Mouse (Mus musculus): ENCODE data around the gene Tcte2. TPM values are rescaled to one million over a fixed set of nuclear protein-coding genes. Genes with fewer than 3 reads are reported as not detected.
A peak's percentile ranks its signal among the peaks of the same experiment; 100 is the strongest.
"Not testable (repeated sequence)": the region's sequence is repeated elsewhere in the genome, so short reads cannot be mapped to it uniquely, and the experiment has no call there.

The Tcte2 gene
- polyA plus RNA-seq, 1 experiment from 2014 or later = 6.8 TPM

- DNase-seq (ENCODE audit: low spot score) (no peak), ATAC-seq (ENCODE audit: insufficient read depth, low FRiP score, low TSS enrichment) (no peak)
- Histone ChIP-seq H3K4me3 (ENCODE audit: low read depth, low read length) (no peak overlapping the region), H3K9ac (ENCODE audit: low read length) (no peak overlapping the region), H3K27ac (ENCODE audit: low read depth, low read length) (no peak overlapping the region), H3K9me3 (ENCODE audit: control insufficient read depth, low read length) (no peaks in the 10 kb centered on the region), H3K4me1 (ENCODE audit: control insufficient read depth, insufficient read depth, low read length) (no peaks in the 10 kb centered on the region), H3K36me3 (ENCODE audit: control insufficient read depth, insufficient read depth, low read length) (no peaks in the 10 kb centered on the region), H3K4me2 (ENCODE audit: low read depth) (no peak overlapping the region), H3K27me3 (ENCODE audit: control insufficient read depth, insufficient read depth, low read length) (no peaks in the 10 kb centered on the region)
- WGBS = 89% methylated on average over 3 of the region's 3 CpGs
Observed at GRCm38 (mm10) chr17:13769256-13769655, 7.6 kb upstream of the Tcte2 start.

GRCm38 (mm10) chr17:13768531-13768930, 6.9 kb upstream of the Tcte2 start:
- ATAC-seq (ENCODE audit: insufficient read depth, low FRiP score, low TSS enrichment) (no peak), DNase-seq (ENCODE audit: low spot score) (no peak)
- no peaks in the 10 kb centered on the region for H3K36me3 ChIP-seq (ENCODE audit: control insufficient read depth, insufficient read depth, low read length)
- H3K9ac ChIP-seq (ENCODE audit: low read length) = no peak overlapping the region
- H3K4me3 ChIP-seq (ENCODE audit: low read depth, low read length) = no peak overlapping the region
- H3K4me1 ChIP-seq (ENCODE audit: control insufficient read depth, insufficient read depth, low read length) = no peaks in the 10 kb centered on the region
- 98% methylated on average over 1 of the region's 1 CpGs for WGBS
- no peaks in the 10 kb centered on the region for H3K27me3 ChIP-seq (ENCODE audit: control insufficient read depth, insufficient read depth, low read length)
- no peak overlapping the region for H3K27ac ChIP-seq (ENCODE audit: low read depth, low read length)
- no peaks in the 10 kb centered on the region for H3K9me3 ChIP-seq (ENCODE audit: control insufficient read depth, low read length)
- no peak overlapping the region for H3K4me2 ChIP-seq (ENCODE audit: low read depth)

GRCm38 (mm10) chr17:13764911-13765310, 3.3 kb upstream of the Tcte2 start:
- not testable (repeated sequence) for H3K4me2 ChIP-seq (ENCODE audit: low read depth); DNase-seq (ENCODE audit: low spot score); H3K4me1 ChIP-seq (ENCODE audit: control insufficient read depth, insufficient read depth, low read length); H3K36me3 ChIP-seq (ENCODE audit: control insufficient read depth, insufficient read depth, low read length); ATAC-seq (ENCODE audit: insufficient read depth, low FRiP score, low TSS enrichment); H3K4me3 ChIP-seq (ENCODE audit: low read depth, low read length); H3K9ac ChIP-seq (ENCODE audit: low read length); H3K9me3 ChIP-seq (ENCODE audit: control insufficient read depth, low read length); H3K27ac ChIP-seq (ENCODE audit: low read depth, low read length); H3K27me3 ChIP-seq (ENCODE audit: control insufficient read depth, insufficient read depth, low read length)
- WGBS = 95% methylated on average over 2 of the region's 2 CpGs

GRCm38 (mm10) chr17:13763819-13764218, 2.2 kb upstream of the Tcte2 start:
- H3K4me2 ChIP-seq (ENCODE audit: low read depth) = no peak overlapping the region
- ATAC-seq (ENCODE audit: insufficient read depth, low FRiP score, low TSS enrichment) = no peak
- H3K9me3 ChIP-seq (ENCODE audit: control insufficient read depth, low read length) = no peaks in the 10 kb centered on the region
- 86% methylated on average over 1 of the region's 1 CpGs for WGBS
- H3K9ac ChIP-seq (ENCODE audit: low read length) = no peak overlapping the region
- H3K27me3 ChIP-seq (ENCODE audit: control insufficient read depth, insufficient read depth, low read length) = no peaks in the 10 kb centered on the region
- no peak overlapping the region for H3K4me3 ChIP-seq (ENCODE audit: low read depth, low read length)
- no peak overlapping the region for H3K27ac ChIP-seq (ENCODE audit: low read depth, low read length)
- H3K4me1 ChIP-seq (ENCODE audit: control insufficient read depth, insufficient read depth, low read length) = peaks cover 4% of the 10 kb centered on the region; the same call in 1 of the 2 replicates
- no peak for DNase-seq (ENCODE audit: low spot score)
- H3K36me3 ChIP-seq (ENCODE audit: control insufficient read depth, insufficient read depth, low read length) = no peaks in the 10 kb centered on the region; the same call in 1 of the 2 replicates

- Histone ChIP-seq H3K4me1 (ENCODE audit: control insufficient read depth, insufficient read depth, low read length) (peaks cover 4% of the 10 kb centered on the region; the same call in 1 of the 2 replicates), H3K9me3 (ENCODE audit: control insufficient read depth, low read length) (no peaks in the 10 kb centered on the region), H3K4me2 (ENCODE audit: low read depth) (peak overlapping the region; percentile 100), H3K36me3 (ENCODE audit: control insufficient read depth, insufficient read depth, low read length) (no peaks in the 10 kb centered on the region; the same call in 1 of the 2 replicates), H3K4me3 (ENCODE audit: low read depth, low read length) (peak overlapping the region; percentile 99), H3K9ac (ENCODE audit: low read length) (peak overlapping the region; percentile 89), H3K27ac (ENCODE audit: low read depth, low read length) (peak overlapping the region; percentile 92), H3K27me3 (ENCODE audit: control insufficient read depth, insufficient read depth, low read length) (no peaks in the 10 kb centered on the region)
- ATAC-seq (ENCODE audit: insufficient read depth, low FRiP score, low TSS enrichment) = peak; percentile 48
- peak; percentile 38 for DNase-seq (ENCODE audit: low spot score)
- WGBS = under 1% methylated on average over 38 of the region's 72 CpGs
Observed at GRCm38 (mm10) chr17:13760675-13761178, 898 bp downstream of the Tcte2 start.

GRCm38 (mm10) chr17:13759853-13760627, 1.6 kb downstream of the Tcte2 start, which contains the start of gene Afdn:
Afdn (plus strand) TSS chr17:13760539.
- peak; percentile 89 for ATAC-seq (ENCODE audit: insufficient read depth, low FRiP score, low TSS enrichment)
- peak within 1 kb of the TSS; percentile 100 for H3K4me2 ChIP-seq (ENCODE audit: low read depth)
- H3K27ac ChIP-seq (ENCODE audit: low read depth, low read length) = peak within 1 kb of the TSS; percentile 92
- H3K9me3 ChIP-seq (ENCODE audit: control insufficient read depth, low read length) = no peaks in the 10 kb centered on the region
- no peaks in the 10 kb centered on the region for H3K27me3 ChIP-seq (ENCODE audit: control insufficient read depth, insufficient read depth, low read length)
- no peaks in the 10 kb centered on the region; the same call in 1 of the 2 replicates for H3K36me3 ChIP-seq (ENCODE audit: control insufficient read depth, insufficient read depth, low read length)
- peak within 1 kb of the TSS; percentile 99 for H3K4me3 ChIP-seq (ENCODE audit: low read depth, low read length)
- H3K9ac ChIP-seq (ENCODE audit: low read length) = peak within 1 kb of the TSS; percentile 89
- peaks cover 4% of the 10 kb centered on the region; the same call in 1 of the 2 replicates for H3K4me1 ChIP-seq (ENCODE audit: control insufficient read depth, insufficient read depth, low read length)
- peak; percentile 91 for DNase-seq (ENCODE audit: low spot score)
- under 1% methylated on average over 62 of the region's 108 CpGs for whole genome bisulfite sequencing

- Histone ChIP-seq H3K4me2 (ENCODE audit: low read depth) (peak overlapping the region; percentile 100), H3K9ac (ENCODE audit: low read length) (peak overlapping the region; percentile 89), H3K4me3 (ENCODE audit: low read depth, low read length) (peak overlapping the region; percentile 99), H3K4me1 (ENCODE audit: control insufficient read depth, insufficient read depth, low read length) (peaks cover 4% of the 10 kb centered on the region; the same call in 1 of the 2 replicates), H3K36me3 (ENCODE audit: control insufficient read depth, insufficient read depth, low read length) (no peaks in the 10 kb centered on the region; the same call in 1 of the 2 replicates), H3K9me3 (ENCODE audit: control insufficient read depth, low read length) (no peaks in the 10 kb centered on the region), H3K27ac (ENCODE audit: low read depth, low read length) (peak overlapping the region; percentile 92), H3K27me3 (ENCODE audit: control insufficient read depth, insufficient read depth, low read length) (no peaks in the 10 kb centered on the region)
- WGBS = 6% methylated on average over 13 of the region's 13 CpGs
- no peak for ATAC-seq (ENCODE audit: insufficient read depth, low FRiP score, low TSS enrichment)
- peak; percentile 43 for DNase-seq (ENCODE audit: low spot score)
Observed at GRCm38 (mm10) chr17:13759156-13759852, 2.3 kb downstream of the Tcte2 start.

- Histone ChIP-seq H3K4me2 (ENCODE audit: low read depth) (peak overlapping the region; percentile 100), H3K9me3 (ENCODE audit: control insufficient read depth, low read length) (no peaks in the 10 kb centered on the region), H3K4me3 (ENCODE audit: low read depth, low read length) (peak overlapping the region; percentile 99), H3K36me3 (ENCODE audit: control insufficient read depth, insufficient read depth, low read length) (no peaks in the 10 kb centered on the region; the same call in 1 of the 2 replicates), H3K4me1 (ENCODE audit: control insufficient read depth, insufficient read depth, low read length) (peaks cover 4% of the 10 kb centered on the region; the same call in 1 of the 2 replicates), H3K27me3 (ENCODE audit: control insufficient read depth, insufficient read depth, low read length) (no peaks in the 10 kb centered on the region), H3K27ac (ENCODE audit: low read depth, low read length) (no peak overlapping the region), H3K9ac (ENCODE audit: low read length) (peak overlapping the region; percentile 89)
- WGBS = 79% methylated on average over 7 of the region's 7 CpGs
- ATAC-seq (ENCODE audit: insufficient read depth, low FRiP score, low TSS enrichment) = no peak
- DNase-seq (ENCODE audit: low spot score) = no peak
Observed at GRCm38 (mm10) chr17:13758586-13758985, 3.0 kb downstream of the Tcte2 start.
